Mouse (Mus musculus): ENCODE measurements at regions not wholly inside any gene's neighbourhood (a gene's known extent, or its start where the extent isn't known, plus 50 kb on each side); places are given as distances from the start of the nearest gene placed in this dataset.

DNA sequence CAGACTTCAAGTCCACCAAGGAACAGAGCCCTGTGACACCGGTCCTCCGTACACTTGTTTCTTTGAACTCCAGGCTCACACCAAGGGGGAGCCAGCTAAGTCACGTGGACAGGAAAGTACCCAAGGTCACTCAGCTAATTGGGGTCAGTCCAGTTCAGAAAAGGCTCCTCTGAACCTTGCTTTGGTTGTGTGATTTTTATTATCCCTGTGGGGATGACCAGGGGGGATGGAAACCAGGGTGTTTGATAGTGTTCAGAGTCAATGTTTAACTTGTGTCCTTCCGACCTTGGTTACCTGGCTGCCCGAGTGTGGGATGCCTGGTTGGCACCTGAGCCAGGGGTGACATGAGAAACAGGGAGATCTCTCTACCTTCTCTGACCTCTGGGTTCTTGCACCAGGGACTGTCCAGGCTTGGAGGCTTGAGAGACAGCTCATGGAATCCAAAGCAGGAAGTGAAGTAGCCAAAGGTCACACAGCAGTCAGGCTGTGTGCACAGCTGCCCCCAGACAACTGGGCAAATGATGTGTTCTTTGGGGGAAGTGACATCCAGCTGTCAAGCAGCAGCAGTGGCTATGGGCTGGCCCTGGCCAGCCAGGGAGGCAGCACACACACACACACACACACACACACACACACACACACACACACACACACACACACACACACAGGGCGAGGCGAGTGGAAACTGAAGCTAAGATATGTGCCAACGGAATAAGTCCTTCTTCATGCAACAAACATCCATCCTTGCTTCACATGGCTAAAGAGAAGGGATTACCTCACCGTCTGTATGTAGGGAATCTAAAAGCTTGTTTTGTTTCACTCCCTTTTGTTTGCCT lies 250.5 kb upstream of the Zmiz1 start:
- no peak for TF ChIP-seq BHLHE40 (IDR thresholded peaks at IDR 0.05; ENCODE audit: borderline replicate concordance, low read depth, low read length)
- TF ChIP-seq POLR2A (IDR thresholded peaks at IDR 0.05; ENCODE audit: control insufficient read depth in 1 of 2, insufficient read depth in 1 of 2, low read depth in 1 of 2, low read length in 2 of 2, poor library complexity in 1 of 2) = no peak
- TF ChIP-seq EP300 (IDR thresholded peaks at IDR 0.05; ENCODE audit: low read depth in 1 of 2, low read length in 2 of 2) = no peak
- no peak for TF ChIP-seq CTCF (IDR thresholded peaks at IDR 0.05 in 2 of 3, conservative IDR thresholded peaks at IDR 0.05 in 1 of 3; ENCODE audit: control insufficient read depth in 1 of 3, insufficient read depth in 1 of 3, low read depth in 2 of 3, low read length in 3 of 3, poor library complexity in 1 of 3, severe bottlenecking in 1 of 3)
- no peak for TF ChIP-seq TCF12 (IDR thresholded peaks at IDR 0.05; ENCODE audit: low read depth, low read length)
- TF ChIP-seq TAL1 (IDR thresholded peaks at IDR 0.05; ENCODE audit: low read length) = no peak
- no peak for TF ChIP-seq E2F4 (IDR thresholded peaks at IDR 0.05; ENCODE audit: borderline replicate concordance, low read depth, low read length)
- no peak for TF ChIP-seq MYB (IDR thresholded peaks at IDR 0.05; ENCODE audit: low read depth, low read length)
- TF ChIP-seq USF2 (IDR thresholded peaks at IDR 0.05; ENCODE audit: borderline replicate concordance in 1 of 2, insufficient read depth in 1 of 2, low read depth in 1 of 2, low read length in 2 of 2) = no peak
- TF ChIP-seq MAX (IDR thresholded peaks at IDR 0.05; ENCODE audit: low read length) = no peak
